Mouse (Mus musculus): Measurements from ENCODE around the gene Mcee. TPM values are rescaled to one million over a fixed set of nuclear protein-coding genes. Genes with fewer than 3 reads are reported as not detected.

Mcee gene
- polyA plus RNA-seq, 1 experiment from 2014 or later: 93.3 TPM

GRCm38 (mm10) chr7:64391479-64391878, 928 bp upstream of the Mcee start:
- DNase-seq (ENCODE audit: low spot score) (no peak), ATAC-seq (replicated peaks; ENCODE audit: low FRiP score, low TSS enrichment, low read depth) (no peak)
- H3K9me3 ChIP-seq (ENCODE audit: control insufficient read depth, low read length): no peaks in the 10 kb centered on the region
- H3K36me3 ChIP-seq (ENCODE audit: control insufficient read depth, insufficient read depth, low read length): peaks cover 32% of the 10 kb centered on the region
- H3K4me2 ChIP-seq (ENCODE audit: low read length): peak overlapping the region; percentile 72
- H3K27ac ChIP-seq (ENCODE audit: low read depth): peak overlapping the region; percentile 17; the same call in 1 of the 2 replicates
- WGBS: 1% methylated on average over 8 of the region's 8 CpGs
- peak overlapping the region; percentile 64 for H3K9ac ChIP-seq (ENCODE audit: low read length)
- H3K4me1 ChIP-seq (replicated peaks; ENCODE audit: control insufficient read depth, insufficient read depth, low read length): no peaks in the 10 kb centered on the region; the same call in 1 of the 2 replicates
- peak overlapping the region; percentile 78 for H3K4me3 ChIP-seq (ENCODE audit: low read depth, low read length)
- H3K27me3 ChIP-seq (replicated peaks; ENCODE audit: control insufficient read depth, insufficient read depth, low read length): no peaks in the 10 kb centered on the region

GRCm38 (mm10) chr7:64392819-64393151, 378 bp downstream of the Mcee start:
- ATAC-seq (replicated peaks; ENCODE audit: low FRiP score, low TSS enrichment, low read depth) (peak; percentile 72), DNase-seq (ENCODE audit: low spot score) (no peak)
- peak overlapping the region; percentile 75 for H3K27ac ChIP-seq (ENCODE audit: low read depth)
- no peaks in the 10 kb centered on the region for H3K27me3 ChIP-seq (replicated peaks; ENCODE audit: control insufficient read depth, insufficient read depth, low read length)
- H3K4me2 ChIP-seq (ENCODE audit: low read length): peak overlapping the region; percentile 63
- peaks cover 20% of the 10 kb centered on the region for H3K36me3 ChIP-seq (ENCODE audit: control insufficient read depth, insufficient read depth, low read length)
- H3K4me1 ChIP-seq (replicated peaks; ENCODE audit: control insufficient read depth, insufficient read depth, low read length): no peaks in the 10 kb centered on the region; the same call in 1 of the 2 replicates
- 0% methylated on average over 15 of the region's 15 CpGs for WGBS
- peak overlapping the region; percentile 66 for H3K9ac ChIP-seq (ENCODE audit: low read length)
- H3K4me3 ChIP-seq (ENCODE audit: low read depth, low read length): peak overlapping the region; percentile 78
- H3K9me3 ChIP-seq (ENCODE audit: control insufficient read depth, low read length): no peaks in the 10 kb centered on the region

- no peaks in the 10 kb centered on the region for H3K4me1 ChIP-seq (replicated peaks; ENCODE audit: control insufficient read depth, insufficient read depth, low read length)
- WGBS: 92% methylated on average over 1 of the region's 1 CpGs
- no peak for ATAC-seq (replicated peaks; ENCODE audit: low FRiP score, low TSS enrichment, low read depth)
- no peaks in the 10 kb centered on the region for H3K9me3 ChIP-seq (ENCODE audit: control insufficient read depth, low read length)
- no peak overlapping the region for H3K9ac ChIP-seq (ENCODE audit: low read length)
- H3K27ac ChIP-seq (ENCODE audit: low read depth): no peak overlapping the region
- peaks cover 12% of the 10 kb centered on the region; the same call in 1 of the 2 replicates for H3K36me3 ChIP-seq (ENCODE audit: control insufficient read depth, insufficient read depth, low read length)
- DNase-seq (ENCODE audit: low spot score): no peak
- H3K4me3 ChIP-seq (ENCODE audit: low read depth, low read length): no peak overlapping the region
- H3K4me2 ChIP-seq (ENCODE audit: low read length): no peak overlapping the region
- no peaks in the 10 kb centered on the region for H3K27me3 ChIP-seq (replicated peaks; ENCODE audit: control insufficient read depth, insufficient read depth, low read length)
These were observed 8.3 kb downstream of the Mcee start for GRCm38 (mm10) chr7:64400725-64401124.

- H3K27me3 ChIP-seq (replicated peaks; ENCODE audit: control insufficient read depth, insufficient read depth, low read length): no peaks in the 10 kb centered on the region
- no peak overlapping the region for H3K4me2 ChIP-seq (ENCODE audit: low read length)
- 96% methylated on average over 4 of the region's 4 CpGs for WGBS
- H3K9ac ChIP-seq (ENCODE audit: low read length): no peak overlapping the region
- H3K27ac ChIP-seq (ENCODE audit: low read depth): no peak overlapping the region
- no peaks in the 10 kb centered on the region for H3K9me3 ChIP-seq (ENCODE audit: control insufficient read depth, low read length)
- H3K4me3 ChIP-seq (ENCODE audit: low read depth, low read length): no peak overlapping the region
- ATAC-seq (replicated peaks; ENCODE audit: low FRiP score, low TSS enrichment, low read depth) (no peak), DNase-seq (ENCODE audit: low spot score) (no peak)
- H3K36me3 ChIP-seq (ENCODE audit: control insufficient read depth, insufficient read depth, low read length): peaks cover 12% of the 10 kb centered on the region; the same call in 1 of the 2 replicates
- no peaks in the 10 kb centered on the region for H3K4me1 ChIP-seq (replicated peaks; ENCODE audit: control insufficient read depth, insufficient read depth, low read length)
These were observed 10.0 kb downstream of the Mcee start for GRCm38 (mm10) chr7:64402452-64402851.

DNA sequence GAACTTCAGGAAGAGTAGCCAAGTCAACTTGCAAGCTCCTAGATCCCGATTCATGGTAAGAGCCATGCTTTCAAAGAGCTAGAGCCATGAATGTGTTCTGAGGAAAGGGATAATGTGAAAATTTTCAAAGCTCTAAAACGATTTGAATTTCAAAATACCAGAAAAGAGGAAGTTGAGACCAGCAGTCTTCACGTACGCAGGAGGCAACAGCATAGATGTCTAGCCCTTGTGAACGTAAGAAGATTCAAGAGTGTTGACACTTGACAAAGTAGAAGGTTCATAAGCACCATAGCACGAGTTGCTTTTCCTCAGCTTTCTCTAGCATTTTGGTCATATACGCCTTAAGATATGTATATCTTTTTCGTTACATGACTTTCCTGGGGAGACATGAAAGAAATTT, 11.6 kb downstream of the Mcee start:
- H3K9ac ChIP-seq (ENCODE audit: low read length): no peak overlapping the region
- H3K4me3 ChIP-seq (ENCODE audit: low read depth, low read length): no peak overlapping the region
- 90% methylated on average over 8 of the region's 8 CpGs for WGBS
- H3K36me3 ChIP-seq (ENCODE audit: control insufficient read depth, insufficient read depth, low read length): peaks cover 9% of the 10 kb centered on the region; the same call in 1 of the 2 replicates
- ATAC-seq (replicated peaks; ENCODE audit: low FRiP score, low TSS enrichment, low read depth) (no peak), DNase-seq (ENCODE audit: low spot score) (no peak)
- no peaks in the 10 kb centered on the region for H3K9me3 ChIP-seq (ENCODE audit: control insufficient read depth, low read length)
- no peaks in the 10 kb centered on the region for H3K27me3 ChIP-seq (replicated peaks; ENCODE audit: control insufficient read depth, insufficient read depth, low read length)
- H3K4me1 ChIP-seq (replicated peaks; ENCODE audit: control insufficient read depth, insufficient read depth, low read length): no peaks in the 10 kb centered on the region
- H3K4me2 ChIP-seq (ENCODE audit: low read length): no peak overlapping the region
- H3K27ac ChIP-seq (ENCODE audit: low read depth): no peak overlapping the region

GRCm38 (mm10) chr7:64424861-64425260, 32.5 kb downstream of the Mcee start:
- Histone ChIP-seq H3K4me2 (ENCODE audit: low read length) (no peak overlapping the region), H3K9ac (ENCODE audit: low read length) (no peak overlapping the region), H3K9me3 (ENCODE audit: control insufficient read depth, low read length) (no peaks in the 10 kb centered on the region), H3K27me3 (replicated peaks; ENCODE audit: control insufficient read depth, insufficient read depth, low read length) (no peaks in the 10 kb centered on the region), H3K4me3 (ENCODE audit: low read depth, low read length) (no peak overlapping the region), H3K27ac (ENCODE audit: low read depth) (no peak overlapping the region), H3K36me3 (ENCODE audit: control insufficient read depth, insufficient read depth, low read length) (no peaks in the 10 kb centered on the region), H3K4me1 (replicated peaks; ENCODE audit: control insufficient read depth, insufficient read depth, low read length) (no peaks in the 10 kb centered on the region)
- DNase-seq (ENCODE audit: low spot score) (no peak), ATAC-seq (replicated peaks; ENCODE audit: low FRiP score, low TSS enrichment, low read depth) (no peak)
- 59% methylated on average over 5 of the region's 5 CpGs for WGBS

DNA sequence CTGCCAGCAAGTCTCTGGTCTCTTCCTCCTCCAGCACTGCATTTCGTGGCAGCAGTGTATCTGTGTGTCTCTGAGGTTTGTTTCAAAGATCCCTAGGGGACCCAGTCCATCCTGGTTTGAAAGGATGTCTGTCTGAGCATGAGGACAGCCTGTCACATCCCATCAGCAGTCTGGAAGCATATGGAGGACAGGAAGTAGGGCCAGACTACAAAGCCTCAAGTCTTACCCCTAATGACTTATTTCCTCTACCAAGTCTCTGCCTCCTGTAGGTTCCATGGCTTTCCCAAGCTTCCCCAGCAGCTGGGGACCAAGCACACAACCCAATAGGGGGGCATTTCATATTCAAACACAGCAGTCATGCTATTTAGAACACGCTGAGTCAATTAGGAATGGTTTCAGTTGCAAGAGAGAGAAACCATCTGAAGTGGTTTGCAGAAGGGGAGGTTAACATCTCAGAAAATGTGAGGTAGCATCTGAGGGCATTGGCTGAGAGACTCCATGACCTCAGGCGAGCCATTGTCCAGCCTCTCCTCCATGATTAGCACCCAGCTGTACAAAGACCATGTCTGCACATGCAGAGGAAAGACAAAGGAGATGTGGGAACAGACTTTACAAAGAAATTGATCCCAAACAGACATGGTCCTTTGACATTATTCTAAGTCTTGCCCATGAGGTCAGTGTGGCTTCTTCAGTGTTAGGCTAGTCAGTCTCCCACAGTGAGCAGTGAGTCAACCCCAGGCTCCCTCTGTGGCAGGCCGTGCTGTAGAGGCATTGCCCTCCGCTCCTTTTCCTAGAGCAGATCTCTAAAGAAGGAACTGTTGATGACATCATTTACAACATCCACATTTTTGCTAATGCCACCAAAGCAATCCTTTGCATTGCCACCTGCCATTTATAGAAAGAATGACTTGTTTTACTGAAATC, 47.5 kb downstream of the Mcee start:
- H3K27me3 ChIP-seq (replicated peaks; ENCODE audit: control insufficient read depth, insufficient read depth, low read length): no peaks in the 10 kb centered on the region
- no peak for ATAC-seq (replicated peaks; ENCODE audit: low FRiP score, low TSS enrichment, low read depth)
- DNase-seq (ENCODE audit: low spot score): no peak
- H3K9me3 ChIP-seq (ENCODE audit: control insufficient read depth, low read length): no peaks in the 10 kb centered on the region
- H3K9ac ChIP-seq (ENCODE audit: low read length): no peak overlapping the region
- no peak overlapping the region for H3K27ac ChIP-seq (ENCODE audit: low read depth)
- H3K4me2 ChIP-seq (ENCODE audit: low read length): no peak overlapping the region
- WGBS: 61% methylated on average over 5 of the region's 5 CpGs
- no peaks in the 10 kb centered on the region for H3K36me3 ChIP-seq (ENCODE audit: control insufficient read depth, insufficient read depth, low read length)
- no peaks in the 10 kb centered on the region for H3K4me1 ChIP-seq (replicated peaks; ENCODE audit: control insufficient read depth, insufficient read depth, low read length)
- H3K4me3 ChIP-seq (ENCODE audit: low read depth, low read length): no peak overlapping the region

GRCm38 (mm10) chr7:64440519-64440918, 48.1 kb downstream of the Mcee start:
- Histone ChIP-seq H3K9me3 (ENCODE audit: control insufficient read depth, low read length) (no peaks in the 10 kb centered on the region), H3K4me1 (replicated peaks; ENCODE audit: control insufficient read depth, insufficient read depth, low read length) (no peaks in the 10 kb centered on the region), H3K27me3 (replicated peaks; ENCODE audit: control insufficient read depth, insufficient read depth, low read length) (no peaks in the 10 kb centered on the region), H3K36me3 (ENCODE audit: control insufficient read depth, insufficient read depth, low read length) (no peaks in the 10 kb centered on the region), H3K4me3 (ENCODE audit: low read depth, low read length) (no peak overlapping the region), H3K9ac (ENCODE audit: low read length) (no peak overlapping the region), H3K27ac (ENCODE audit: low read depth) (no peak overlapping the region), H3K4me2 (ENCODE audit: low read length) (no peak overlapping the region)
- whole genome bisulfite sequencing: 84% methylated on average over 8 of the region's 8 CpGs
- DNase-seq (ENCODE audit: low spot score): no peak
- ATAC-seq (replicated peaks; ENCODE audit: low FRiP score, low TSS enrichment, low read depth): no peak

DNA sequence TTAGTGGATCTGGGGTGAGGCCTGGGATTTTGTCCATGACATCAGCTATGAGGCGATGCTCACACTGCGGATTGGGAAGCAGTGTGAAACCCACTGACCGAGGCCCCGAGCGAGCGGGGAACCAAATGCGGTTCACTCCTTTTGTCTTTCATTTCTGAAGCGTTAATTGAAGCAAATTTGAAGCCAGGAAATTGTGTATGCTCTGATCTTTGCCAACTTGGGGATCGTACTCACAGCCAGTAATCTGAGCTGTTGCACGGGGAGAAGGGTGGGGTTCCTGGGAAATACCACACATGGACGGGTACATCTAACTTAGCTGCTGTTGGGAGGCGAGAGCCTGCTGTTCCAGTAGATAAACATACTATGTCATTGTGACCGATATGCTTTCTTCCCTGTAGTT, 58.2 kb downstream of the Mcee start:
- H3K4me2 ChIP-seq (ENCODE audit: low read length): no peak overlapping the region
- no peaks in the 10 kb centered on the region for H3K4me1 ChIP-seq (replicated peaks; ENCODE audit: control insufficient read depth, insufficient read depth, low read length)
- 84% methylated on average over 13 of the region's 13 CpGs for WGBS
- no peaks in the 10 kb centered on the region for H3K36me3 ChIP-seq (ENCODE audit: control insufficient read depth, insufficient read depth, low read length)
- H3K27ac ChIP-seq (ENCODE audit: low read depth): no peak overlapping the region
- no peak overlapping the region for H3K9ac ChIP-seq (ENCODE audit: low read length)
- no peak overlapping the region for H3K4me3 ChIP-seq (ENCODE audit: low read depth, low read length)
- no peaks in the 10 kb centered on the region for H3K9me3 ChIP-seq (ENCODE audit: control insufficient read depth, low read length)
- DNase-seq (ENCODE audit: low spot score) (no peak), ATAC-seq (replicated peaks; ENCODE audit: low FRiP score, low TSS enrichment, low read depth) (no peak)
- no peaks in the 10 kb centered on the region for H3K27me3 ChIP-seq (replicated peaks; ENCODE audit: control insufficient read depth, insufficient read depth, low read length)

Data from intestine, embryonic 14.5 days (tissue).